Mouse (Mus musculus) heart, adult 2 months (tissue): Measurements from ENCODE around the gene Msl2.

Source experiments
- CTCF ChIP-seq: fragments of 200-600 bp; IDR thresholded peaks from 2 replicates; pipeline ENCODE4 v1.8.1; 2022; ENCODE audit warnings: antibody characterized with exemption, mild to moderate bottlenecking, moderate library complexity
- EP300 ChIP-seq: fragments of 200-500 bp; IDR thresholded peaks from 2 replicates; pipeline ENCODE4 v1.6.1; 2011; ENCODE audit warnings: low read depth, low read length, control low read depth; ENCODE audit not compliant: insufficient read depth
- POLR2A ChIP-seq: fragments of 200-500 bp; IDR thresholded peaks from 2 replicates; pipeline ENCODE4 v1.6.1; 2011; ENCODE audit warnings: mild to moderate bottlenecking, low read depth, low read length, control low read depth; ENCODE audit not compliant: insufficient read depth

GRCm38 (mm10) chr9:101097542-101097941 is 23.6 kb downstream of the Msl2 start:
- TF ChIP-seq POLR2A (no peak), CTCF (no peak), EP300 (no peak)
